Mouse (Mus musculus): ENCODE data around the gene Tapbp.
"Not testable (repeated sequence)": the region's sequence is repeated elsewhere in the genome, so short reads cannot be mapped to it uniquely, and the experiment has no call there.

Gene Tapbp

DNA sequence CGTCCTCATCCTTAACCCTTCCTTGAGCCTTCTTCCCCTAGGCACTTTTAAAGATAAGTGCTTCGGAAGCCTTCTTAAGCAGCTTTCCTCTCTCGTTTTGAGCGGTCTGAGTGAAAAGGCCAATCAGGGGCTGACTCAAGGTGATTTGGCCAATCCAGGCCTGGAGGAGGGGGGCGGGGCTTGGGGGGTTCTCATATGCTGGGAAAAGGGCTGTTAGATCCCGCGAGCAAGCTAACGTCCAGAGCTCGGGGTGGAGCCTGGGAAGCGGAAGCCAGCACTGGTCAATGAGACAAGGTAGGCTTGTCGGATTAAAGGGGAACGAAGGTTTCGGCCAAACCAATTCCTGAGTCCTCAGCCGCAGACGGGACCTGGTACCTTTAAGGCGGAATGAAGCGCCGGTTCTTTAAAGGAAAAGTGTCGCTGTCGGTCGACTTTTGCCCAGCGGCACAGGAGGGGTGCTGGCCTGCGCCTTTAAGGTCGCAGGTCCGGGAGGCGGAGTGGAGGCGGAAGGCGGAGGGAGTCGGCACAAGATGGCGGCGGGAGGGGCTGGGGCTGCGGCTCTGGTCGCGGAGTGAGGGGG, at the start of gene Tapbp, which contains the start of gene Zbtb22:
TSS of gene Tapbp (plus strand) at position 229 of the 580 bp plus-strand sequence.
TSS of gene Zbtb22 (plus strand) at position 234 of the 580 bp plus-strand sequence.
- DNase-seq (ENCODE audit: low read depth): peak; percentile 93

DNA sequence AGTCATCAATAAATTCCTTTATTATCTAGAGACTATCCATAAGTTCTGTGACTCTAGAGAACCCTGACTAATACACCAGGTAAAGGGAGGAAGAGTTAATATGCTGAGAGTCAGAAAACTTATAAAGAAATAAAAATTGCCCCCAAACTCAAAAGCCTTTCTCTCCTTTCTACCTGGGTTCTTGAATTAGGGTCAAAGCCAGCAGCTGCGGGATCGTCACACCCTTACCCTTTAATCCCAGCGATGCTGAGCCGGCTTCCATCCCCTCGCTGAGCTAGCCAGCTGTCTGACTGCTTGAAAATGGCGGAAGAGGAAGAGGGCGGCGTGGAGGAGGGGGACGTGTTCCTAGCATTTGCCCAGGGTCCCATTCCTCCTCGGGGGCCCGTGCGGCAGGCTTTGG, 42.2 kb upstream of the Tapbp start, which contains the start of gene Gm7029:
TSS of gene Gm7029 (plus strand) at position 301 of the 400 bp plus-strand sequence.
- DNase-seq (ENCODE audit: low read depth): not testable (repeated sequence)

GRCm38 (mm10) chr17:33874411-33874810, 41.3 kb upstream of the Tapbp start:
- DNase-seq (ENCODE audit: low read depth): no peak

DNA sequence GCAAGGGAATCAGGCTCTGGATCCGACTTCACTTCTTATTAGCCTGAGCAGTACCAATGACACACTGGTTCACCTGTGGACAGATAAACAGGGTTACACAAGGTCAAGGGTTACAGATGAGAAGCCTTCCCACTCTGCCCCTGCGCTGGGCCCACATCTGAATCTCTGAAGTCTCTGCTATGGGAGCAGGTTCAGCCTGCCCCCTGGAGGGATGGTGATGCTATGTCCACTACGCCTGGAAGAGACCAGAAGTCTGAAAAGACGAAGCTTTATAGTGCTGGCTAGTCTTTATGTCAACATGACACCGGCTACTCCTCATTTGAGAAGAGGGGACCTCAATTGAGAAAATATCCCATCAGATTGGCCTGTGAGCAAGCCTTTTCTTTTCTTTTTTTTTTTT, 39.9 kb upstream of the Tapbp start:
- not testable (repeated sequence) for DNase-seq (ENCODE audit: low read depth)

DNA sequence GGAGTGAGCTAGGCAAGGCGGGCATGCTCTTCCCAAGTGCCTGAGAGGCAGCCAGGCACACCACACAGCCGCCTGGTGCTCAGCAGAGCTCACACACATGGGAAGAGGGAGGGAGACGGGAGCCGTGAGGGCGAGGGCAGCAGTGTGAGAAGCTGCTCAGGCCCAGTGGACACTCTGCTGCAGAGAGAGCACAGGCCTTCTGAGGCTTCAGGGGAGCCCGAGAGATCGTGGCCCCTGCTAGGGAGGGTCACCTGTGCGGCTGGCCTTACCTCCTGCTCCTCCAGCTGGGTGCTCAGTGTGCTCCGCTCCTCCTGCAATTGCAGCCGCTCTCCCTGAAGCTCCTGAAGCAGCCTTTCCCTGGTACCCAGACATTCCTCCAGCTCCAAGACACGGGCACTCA, 31.4 kb upstream of the Tapbp start:
- not testable (repeated sequence) for DNase-seq (ENCODE audit: low read depth)

DNA sequence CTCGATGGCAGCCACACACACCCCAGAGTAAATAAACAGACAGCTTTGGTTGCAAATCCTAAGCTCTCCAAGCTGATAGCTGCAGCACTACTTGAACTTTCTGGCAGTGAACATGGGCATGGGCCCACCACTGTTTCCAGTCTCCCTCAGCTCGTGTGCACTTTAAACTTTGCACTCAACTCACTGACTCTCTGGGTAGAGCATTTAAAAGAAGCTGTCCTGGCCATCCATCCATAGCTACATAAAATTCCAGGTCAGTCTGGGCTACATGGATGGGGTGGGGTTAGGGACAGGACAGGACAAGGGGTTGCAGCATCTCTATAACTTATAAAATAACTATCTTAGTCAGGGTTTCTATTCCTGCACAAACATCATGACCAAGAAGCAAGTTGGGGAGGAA, 27.9 kb upstream of the Tapbp start:
- not testable (repeated sequence) for DNase-seq (ENCODE audit: low read depth)

DNA sequence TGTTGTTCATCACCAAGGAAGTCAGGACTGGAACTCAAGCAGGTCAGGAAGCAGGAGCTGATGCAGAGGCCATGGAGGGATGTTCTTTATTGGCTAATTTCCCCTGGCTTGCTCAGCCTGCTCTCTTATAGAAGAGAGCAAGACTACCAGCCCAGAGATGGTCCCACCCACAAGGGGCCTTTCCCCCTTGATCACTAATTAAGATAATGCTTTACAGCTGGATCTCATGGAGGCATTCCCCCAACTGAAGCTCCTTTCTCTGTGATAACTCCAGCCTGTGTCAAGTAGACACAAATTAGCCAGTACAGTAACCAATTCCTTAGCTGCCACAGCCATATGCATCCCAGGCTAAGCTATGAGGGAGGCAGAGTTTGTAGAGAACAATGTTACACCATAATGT, 27.5 kb upstream of the Tapbp start:
- not testable (repeated sequence) for DNase-seq (ENCODE audit: low read depth)

- not testable (repeated sequence) for DNase-seq (ENCODE audit: low read depth)
These were observed 25.7 kb upstream of the Tapbp start for GRCm38 (mm10) chr17:33889941-33890532.

DNA sequence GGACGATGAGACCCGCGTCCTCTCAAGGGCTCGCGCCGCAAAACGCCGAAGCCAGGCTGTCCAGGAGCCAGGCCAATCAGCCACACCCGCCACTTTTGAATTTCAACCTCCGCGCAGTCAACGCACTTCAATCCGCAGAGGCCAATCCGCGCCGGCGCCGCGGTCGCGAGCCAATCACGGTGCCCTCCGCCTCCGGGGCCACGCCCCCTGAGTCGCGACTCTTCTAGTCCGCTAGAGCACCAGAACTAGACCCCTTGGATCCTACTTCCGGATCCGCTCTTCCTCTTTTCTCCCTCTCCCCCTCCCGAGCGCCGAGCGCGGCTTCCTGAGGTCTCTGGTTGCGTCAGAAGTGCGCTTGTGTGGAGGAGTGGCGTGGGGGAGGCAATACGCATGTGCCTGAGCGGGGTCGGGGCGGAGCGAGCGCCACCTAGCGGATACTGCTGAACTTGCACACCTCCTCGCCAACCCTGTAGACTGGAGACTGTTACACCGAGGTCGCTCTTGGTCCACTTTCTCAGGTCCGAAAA, 25.1 kb upstream of the Tapbp start, which contains the start of gene Kifc1:
TSS of gene Kifc1 (minus strand) at position 129 of the 527 bp plus-strand sequence.
- peak; percentile 99 for DNase-seq (ENCODE audit: low read depth)

DNA sequence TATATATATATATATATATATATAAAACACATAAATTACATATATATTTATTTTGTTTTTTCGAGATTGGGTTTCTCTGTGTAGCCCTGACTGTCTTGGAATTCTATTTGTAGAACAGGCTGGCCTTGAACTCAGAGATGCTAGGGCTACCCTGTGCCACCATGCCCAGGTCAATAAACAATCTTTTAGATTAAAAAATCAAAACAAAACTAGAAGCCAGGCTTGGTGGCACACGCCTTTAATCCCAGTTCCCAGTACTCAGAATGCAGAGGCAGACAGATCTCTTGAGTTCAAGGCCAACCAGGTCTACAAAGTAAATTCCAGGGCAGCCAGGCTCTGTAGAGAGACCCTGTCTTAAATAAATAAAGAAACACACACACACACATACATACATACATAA, 24.3 kb upstream of the Tapbp start:
- no peak for DNase-seq (ENCODE audit: low read depth)

- DNase-seq (ENCODE audit: low read depth): not testable (repeated sequence)
These were observed 23.8 kb upstream of the Tapbp start for GRCm38 (mm10) chr17:33891892-33892291.

GRCm38 (mm10) chr17:33892429-33892828, 23.3 kb upstream of the Tapbp start:
- no peak for DNase-seq (ENCODE audit: low read depth)

- not testable (repeated sequence) for DNase-seq (ENCODE audit: low read depth)
These were observed 22.7 kb upstream of the Tapbp start for GRCm38 (mm10) chr17:33893011-33893410.

DNA sequence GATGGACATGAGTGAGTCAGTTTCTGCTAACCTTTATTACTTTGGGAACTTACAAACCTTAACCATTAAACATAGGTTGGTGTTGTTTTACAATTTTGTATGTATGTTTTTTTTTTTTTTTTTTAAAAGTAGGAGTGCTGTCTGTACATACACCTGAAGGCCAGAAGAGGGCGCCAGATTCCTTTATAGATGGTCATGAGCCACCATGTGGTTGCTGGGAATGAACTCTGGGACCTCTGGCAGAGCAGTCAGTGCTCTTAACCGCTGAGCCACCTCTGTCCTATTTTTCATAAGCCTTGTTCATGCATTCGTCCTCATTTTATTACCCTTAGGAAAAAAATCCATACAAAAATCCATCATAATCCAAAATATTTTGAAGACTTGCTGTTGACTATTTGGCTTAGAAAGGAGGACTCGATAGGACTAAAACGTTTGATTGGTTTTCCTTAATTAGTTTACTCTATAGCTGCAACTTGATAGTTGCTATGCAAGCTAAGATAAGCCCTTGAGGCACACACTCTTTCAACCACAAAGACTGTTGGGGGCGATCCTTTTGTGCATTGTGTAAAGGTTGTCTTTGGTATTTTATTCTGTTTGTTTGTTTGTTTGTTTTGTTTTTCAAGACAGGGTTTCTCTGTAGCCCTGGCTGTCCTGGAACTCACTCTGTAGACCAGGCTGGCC, 18.4 kb upstream of the Tapbp start:
- peak; percentile 85 for DNase-seq (ENCODE audit: low read depth)

GRCm38 (mm10) chr17:33898193-33898592, 17.5 kb upstream of the Tapbp start:
- not testable (repeated sequence) for DNase-seq (ENCODE audit: low read depth)

DNA sequence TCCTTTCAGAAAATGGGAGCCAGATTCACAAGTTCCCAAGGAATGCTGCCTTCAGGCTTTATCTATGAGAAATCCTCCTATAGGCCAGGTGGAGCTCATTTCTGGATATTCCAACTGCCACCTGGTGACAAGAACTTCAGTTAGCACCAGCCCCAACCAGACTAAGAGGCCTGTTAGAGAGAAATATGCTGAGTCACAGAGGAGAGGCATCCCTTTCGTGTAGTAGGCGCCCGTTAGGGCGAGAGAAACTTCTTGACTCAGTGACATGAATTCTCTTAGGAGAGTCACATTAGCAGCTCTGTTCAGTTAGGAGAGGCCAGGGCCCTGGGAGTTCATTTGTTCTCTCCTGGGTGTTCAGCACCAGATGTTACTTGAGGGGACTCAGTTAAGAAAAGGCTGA, 16.1 kb upstream of the Tapbp start:
- DNase-seq (ENCODE audit: low read depth): no peak

- no peak for DNase-seq (ENCODE audit: low read depth)
These were observed 15.3 kb upstream of the Tapbp start for GRCm38 (mm10) chr17:33900281-33900988.

- DNase-seq (ENCODE audit: low read depth): no peak
These were observed 14.7 kb upstream of the Tapbp start for GRCm38 (mm10) chr17:33900989-33901314.

DNA sequence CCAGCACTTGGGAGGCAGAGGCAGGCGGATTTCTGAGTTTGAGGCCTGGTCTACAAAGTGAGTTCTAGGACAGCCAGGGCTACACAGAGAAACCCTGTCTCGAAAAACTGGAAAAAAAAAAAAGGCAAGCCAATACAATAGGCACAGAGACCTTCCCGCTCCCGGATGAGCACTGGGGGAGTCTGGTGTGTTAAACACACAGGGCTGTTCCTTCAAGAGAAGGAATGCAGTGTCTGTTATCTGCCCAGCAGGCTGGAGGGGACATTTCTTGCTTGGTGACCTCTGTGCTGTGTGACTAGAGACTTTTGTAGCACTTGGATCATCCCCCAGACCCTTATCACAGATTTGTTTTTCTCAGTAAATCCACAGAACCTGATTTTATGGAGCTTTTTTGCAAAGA, 14.0 kb upstream of the Tapbp start:
- no peak for DNase-seq (ENCODE audit: low read depth)

DNA sequence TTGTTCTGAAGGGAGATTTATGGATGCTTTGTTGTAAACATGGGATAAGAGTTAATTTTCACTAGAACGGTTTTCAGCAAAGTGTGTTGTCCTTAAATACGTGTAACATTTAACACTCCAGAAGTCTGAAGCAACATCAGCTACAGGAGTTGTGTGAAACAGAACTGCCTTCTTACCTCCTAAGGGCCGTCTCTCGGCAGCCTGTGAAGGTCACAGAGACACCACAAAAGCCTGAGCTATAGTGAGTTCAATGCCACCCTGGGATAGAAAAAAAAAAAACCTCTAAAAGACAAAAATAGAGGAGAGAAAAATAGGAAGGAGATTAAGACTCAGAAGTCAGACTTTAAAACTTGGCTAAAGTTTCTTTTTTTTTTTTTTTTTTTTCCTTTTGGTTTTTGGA, 13.6 kb upstream of the Tapbp start:
- DNase-seq (ENCODE audit: low read depth): no peak

DNA sequence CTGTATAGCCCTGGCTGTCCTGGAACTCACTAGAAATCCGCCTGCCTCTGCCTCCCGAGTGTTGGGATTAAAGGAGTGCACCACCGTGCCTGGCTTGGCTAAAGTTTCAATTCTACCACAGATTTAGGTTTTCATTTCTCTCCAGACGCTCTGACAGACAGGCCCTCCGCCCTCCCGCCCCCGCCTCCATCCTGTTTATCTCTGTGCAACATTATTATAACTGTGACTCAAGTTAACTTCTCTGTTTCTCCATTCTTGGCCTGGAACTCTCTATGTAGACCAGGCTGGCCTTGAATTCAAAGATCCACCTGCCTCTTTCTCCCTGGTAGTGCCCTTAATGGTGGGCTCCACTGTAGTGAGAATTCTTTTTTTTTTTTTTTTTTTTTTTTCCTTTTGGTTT, 13.2 kb upstream of the Tapbp start:
- DNase-seq (ENCODE audit: low read depth): no peak

GRCm38 (mm10) chr17:33903911-33904651, 11.6 kb upstream of the Tapbp start:
- not testable (repeated sequence) for DNase-seq (ENCODE audit: low read depth)
